28 mouse cellular contexts compared by ENCODE assay signal in the genomic region with DNA sequence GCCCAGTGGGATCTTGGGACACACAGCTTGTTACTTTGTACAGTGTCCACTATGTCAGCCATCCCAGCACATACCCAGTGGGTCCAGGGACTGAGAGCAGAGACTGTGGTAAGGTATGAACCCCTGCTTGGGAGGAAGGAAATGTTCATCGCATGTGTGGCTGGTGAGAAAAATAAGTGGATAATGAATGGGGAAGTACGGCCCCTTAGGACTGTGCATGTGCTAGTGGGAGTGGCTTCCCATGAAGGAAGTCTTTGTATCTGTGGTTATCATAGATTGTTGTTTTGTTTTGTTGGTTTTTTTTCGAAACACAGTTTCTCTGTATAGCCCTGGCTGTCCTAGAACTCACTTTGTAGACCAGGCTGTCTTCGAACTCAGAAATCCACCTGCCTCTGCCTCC. TPM values are rescaled to one million over a fixed set of nuclear protein-coding genes. Genes with fewer than 3 reads are reported as not detected.
DNase-seq lines count a peak whose midpoint lies in the region; ATAC-seq and TF ChIP-seq lines count a peak whose summit lies in the region.
"Had no signal": no experiment of that assay in that cellular context is flagged by ENCODE, and none has a peak within 500 bp of the region (broad histone marks: within the 10 kb centered on the region; RNA-seq: fewer than 3 reads in every experiment).

No protein-coding gene starts in this region.

- ATAC-seq in forebrain, postnatal 0 days, result no peak
- ATAC-seq: hindbrain, embryonic 16.5 days had no signal

- no peaks in the 10 kb centered on the region for H3K4me1 ChIP-seq in forebrain, postnatal 0 days (ENCODE audit: insufficient read depth)
- H3K4me1 ChIP-seq: intestine, embryonic 15.5 days; liver, embryonic 15.5 days; neural tube, embryonic 13.5 days had no signal

- peak; percentile 13 to 19 for DNase-seq in B cell, adult 2 months
- peak; percentile 56 for DNase-seq in MEL-GATA-1-ER (ENCODE audit: extremely low read depth, low read depth)
- peak; percentile 30 for DNase-seq in induced T-regulatory cell, adult 2 months (ENCODE audit: low read depth)
- DNase-seq in splenic B cell, adult 2 months (ENCODE audit: low read depth, low spot score), result peak; percentile 44
- DNase-seq in layer of hippocampus, adult 18-20 months (ENCODE audit: low spot score in 2 of 2), result no peak
- DNase-seq in forebrain, postnatal 0 days, result no peak
- DNase-seq: adrenal gland, postnatal 14 days; cerebellum, adult 11-12 months; cerebellum, adult 9-11 months; gastrocnemius, postnatal 10 days; heart, adult 2 months; heart, postnatal 10 days; kidney, adult 2 months; kidney, postnatal 36 days; lung, embryonic 14.5 days; lung, postnatal 14 days; thymus, postnatal 36 days had no signal

- no peak overlapping the region for H3K4me3 ChIP-seq in forebrain, postnatal 0 days (ENCODE audit: low read depth, low read length)
- H3K4me3 ChIP-seq: erythroblast, embryonic 14.5 days; heart, adult 2 months; heart, embryonic 13.5 days; hindbrain, embryonic 10.5 days; intestine, embryonic 15.5 days; limb, embryonic 10.5 days; limb, embryonic 15.5 days; liver, embryonic 15.5 days; neural tube, embryonic 13.5 days had no signal

- no peak overlapping the region for H3K9ac ChIP-seq in forebrain, postnatal 0 days
- H3K9ac ChIP-seq: heart, embryonic 13.5 days; intestine, embryonic 15.5 days; limb, embryonic 15.5 days; liver, embryonic 15.5 days; lung, embryonic 14.5 days; neural tube, embryonic 13.5 days had no signal

- no peak overlapping the region for H3K4me2 ChIP-seq in forebrain, postnatal 0 days (ENCODE audit: low read depth)
- H3K4me2 ChIP-seq: heart, embryonic 13.5 days; intestine, embryonic 15.5 days; limb, embryonic 15.5 days; liver, embryonic 15.5 days; lung, embryonic 14.5 days; midbrain, embryonic 11.5 days; neural tube, embryonic 13.5 days had no signal

- H3K27ac ChIP-seq in forebrain, postnatal 0 days (ENCODE audit: low read depth, low read length), result no peak overlapping the region
- H3K27ac ChIP-seq: heart, adult 2 months; heart, embryonic 13.5 days; hindbrain, embryonic 10.5 days; intestine, embryonic 15.5 days; limb, embryonic 10.5 days; limb, embryonic 15.5 days; liver, embryonic 15.5 days; neural tube, embryonic 13.5 days had no signal

- TF ChIP-seq CTCF in forebrain, postnatal 0 days (IDR thresholded peaks at IDR 0.05; ENCODE audit: low read depth), result no peak

- H3K36me3 ChIP-seq in splenic B cell, adult 2 months (ENCODE audit: control insufficient read depth, insufficient read depth, low read length, poor library complexity, severe bottlenecking), result no peaks in the 10 kb centered on the region; the same call in 1 of the 2 replicates
- no peaks in the 10 kb centered on the region for H3K36me3 ChIP-seq in forebrain, postnatal 0 days (ENCODE audit: insufficient read depth)
- H3K36me3 ChIP-seq: heart, embryonic 13.5 days; hindbrain, embryonic 10.5 days; intestine, embryonic 15.5 days; limb, embryonic 10.5 days; limb, embryonic 15.5 days; liver, embryonic 15.5 days; neural tube, embryonic 13.5 days had no signal

- 89% methylated on average over 4 of the region's 4 CpGs for WGBS in forebrain, postnatal 0 days

- H3K9me3 ChIP-seq in forebrain, postnatal 0 days (ENCODE audit: low read length), result no peaks in the 10 kb centered on the region
- H3K9me3 ChIP-seq: G1E; heart, embryonic 13.5 days; hindbrain, embryonic 10.5 days; intestine, embryonic 15.5 days; limb, embryonic 10.5 days; limb, embryonic 15.5 days; liver, embryonic 15.5 days; neural tube, embryonic 13.5 days had no signal

- H3K27me3 ChIP-seq in splenic B cell, adult 2 months (ENCODE audit: control insufficient read depth, insufficient read depth, low read length, poor library complexity, severe bottlenecking), result no peaks in the 10 kb centered on the region
- H3K27me3 ChIP-seq in forebrain, postnatal 0 days (ENCODE audit: insufficient read depth, low read length), result no peaks in the 10 kb centered on the region
- H3K27me3 ChIP-seq: heart, embryonic 13.5 days; intestine, embryonic 15.5 days; limb, embryonic 15.5 days; liver, embryonic 15.5 days; neural tube, embryonic 13.5 days had no signal

RNA-seq across cellular contexts. Expression of a gene that starts 10.2 kb away (rescaled TPM):
- total RNA-seq in layer of hippocampus, adult 18-20 months (2021), result 10 to 100 TPM; 32.4 to 34.4 TPM
- total RNA-seq in forebrain, postnatal 0 days (2014; rRNA removed), result 20.6 and 29.5 TPM in 2 replicates
- 62.6 and 78.7 TPM in 2 replicates for polyA plus RNA-seq in forebrain, postnatal 0 days (2015; fragmentation: Nextera tagmentation; extraction: Ambion mirVana)

RNA-seq across cellular contexts. Expression of a gene that starts 10.6 kb away (rescaled TPM):
- total RNA-seq in layer of hippocampus, adult 18-20 months (2021), result 100 to 1,000 TPM; 372 to 389 TPM
- 171 and 220 TPM in 2 replicates for total RNA-seq in forebrain, postnatal 0 days (2014; rRNA removed)
- 797 and 1,037 TPM in 2 replicates for polyA plus RNA-seq in forebrain, postnatal 0 days (2015; fragmentation: Nextera tagmentation; extraction: Ambion mirVana)

RNA-seq across cellular contexts. Expression of a gene that starts 31.9 kb away (rescaled TPM):
- 100 to 1,000 TPM; 320 to 358 TPM for total RNA-seq in layer of hippocampus, adult 18-20 months (2021)
- total RNA-seq in forebrain, postnatal 0 days (2014; rRNA removed), result 5.3 and 5.5 TPM in 2 replicates
- polyA plus RNA-seq in forebrain, postnatal 0 days (2015; fragmentation: Nextera tagmentation; extraction: Ambion mirVana), result 1.3 and 1.6 TPM in 2 replicates
- total RNA-seq: G1E; heart, adult 2 months; heart, postnatal 10 days had no signal
- polyA plus RNA-seq: erythroblast, embryonic 14.5 days; G1E; heart, adult 2 months; heart, embryonic 13.5 days; kidney, adult 2 months had no signal

Comparison
In these comparisons a context has a peak if more than half of its experiments do, and no peak if none do; other contexts are left out.
1. DNase-seq: peak in B cell, adult 2 months (2 of 2), MEL-GATA-1-ER (single experiment), induced T-regulatory cell, adult 2 months (single experiment) and splenic B cell, adult 2 months (single experiment); none in layer of hippocampus, adult 18-20 months (0 of 2) and forebrain, postnatal 0 days (single experiment).
2. RNA of a gene that starts 31.9 kb away (total RNA-seq): 320 to 358 TPM in layer of hippocampus, adult 18-20 months; 5.3 to 5.5 TPM in forebrain, postnatal 0 days; every median in the first group is over 10 times any median in the second.